Mouse (Mus musculus) naive thymus-derived CD4-positive, alpha-beta T cell, adult 5 months (primary cell): ENCODE data around the gene Tef. TPM values are rescaled to one million over a fixed set of nuclear protein-coding genes. Genes with fewer than 3 reads are reported as not detected.

Source experiments
- polyA plus RNA-seq: library from polyadenylated mRNA; unstranded; fragments of 100-300 nt; shearing (Covaris generic); gene quantifications from one replicate; pipeline ENCODE4 v1.2.1, GENCODE M21; 2017

Gene Tef
- 30.5 TPM for polyA plus RNA-seq

GRCm38 (mm10) chr15:81802001-81802890 lies at the start of gene Tef:
TSS of gene Tef (plus strand) at chr15:81802421.

GRCm38 (mm10) chr15:81858517-81859329 lies 56.5 kb downstream of the Tef start, which contains the start of gene Tob2:
TSS of gene Tob2 (minus strand) at chr15:81858796.

GRCm38 (mm10) chr15:81871604-81872261 lies 69.5 kb downstream of the Tef start, which contains the start of gene Phf5a:
TSS of gene Phf5a (minus strand) at chr15:81871911.

GRCm38 (mm10) chr15:81872262-81873136 lies 70.3 kb downstream of the Tef start, which contains the start of gene Aco2:
TSS of gene Aco2 (plus strand) at chr15:81872309.

Other genes with a start within 250 kb of the Tef start
- gene Ep300, start 217.1 kb upstream of the Tef start, polyA plus RNA-seq = 54.2 TPM
- 28.1 TPM for gene L3mbtl2, start 138.5 kb upstream of the Tef start, polyA plus RNA-seq
- 0.41 TPM for gene Chadl, start 105.1 kb upstream of the Tef start, polyA plus RNA-seq
- gene Zc3h7b, start 57.4 kb upstream of the Tef start, polyA plus RNA-seq = 4.2 TPM
- gene Rangap1, start 56.9 kb upstream of the Tef start, polyA plus RNA-seq = 79.5 TPM
- gene Tob2, start 56.4 kb downstream of the Tef start, polyA plus RNA-seq = 235 TPM
- gene Phf5a, start 69.5 kb downstream of the Tef start, polyA plus RNA-seq = 76.0 TPM
- 132 TPM for gene Aco2, start 69.9 kb downstream of the Tef start, polyA plus RNA-seq
- 35.3 TPM for gene Polr3h, start 123.8 kb downstream of the Tef start, polyA plus RNA-seq
- gene Csdc2, start 134.3 kb downstream of the Tef start, polyA plus RNA-seq = not detected
- 11.2 TPM for gene Pmm1, start 158.5 kb downstream of the Tef start, polyA plus RNA-seq
- not detected for gene 1700029P11Rik, start 178.1 kb downstream of the Tef start, polyA plus RNA-seq
- 50.4 TPM for gene Xrcc6, start 185.4 kb downstream of the Tef start, polyA plus RNA-seq
- gene Desi1, start 231.4 kb downstream of the Tef start, polyA plus RNA-seq = 30.8 TPM
- 162 TPM for gene Snu13, start 245.2 kb downstream of the Tef start, polyA plus RNA-seq